Mouse (Mus musculus) erythroblast, embryonic 14.5 days (primary cell): ENCODE measurements around the gene Whrn.

Experiments
- GATA1 ChIP-seq: IDR thresholded peaks from 2 replicates; pipeline ENCODE4 v1.6.1; 2012; ENCODE audit warnings: low read length, inconsistent platforms, mixed read lengths
- TAL1 ChIP-seq: IDR thresholded peaks from 3 replicates; pipeline ENCODE4 v1.6.1; 2012; ENCODE audit warnings: low read length, inconsistent platforms, mixed read lengths

- TF ChIP-seq GATA1, result no peak
- no peak for TF ChIP-seq TAL1
These were observed 86.4 kb downstream of the Whrn start for GRCm38 (mm10) chr4:63409317-63409907.
